Mouse (Mus musculus) lung, postnatal 0 days (tissue): ENCODE data around the gene Cachd1. TPM values are rescaled to one million over a fixed set of nuclear protein-coding genes. Genes with fewer than 3 reads are reported as not detected.

Experiments used
- ATAC-seq: fragments of 200-750 bp; cut with Nextera tagmentation; 2 replicates; pipeline ENCODE4 v1.8.0; 2017; ENCODE audit warnings: moderate library complexity
- DNase-seq: peaks from one replicate; pipeline ENCODE4 v3.0.0-alpha.2; 2016; ENCODE audit warnings: low spot score
- H3K27ac ChIP-seq: fragments of 300-500 bp; sonication (generic); 2 replicates; pipeline ENCODE4 v1.5.1; 2014; ENCODE audit warnings: antibody characterized with exemption, mild to moderate bottlenecking, low read length, mixed read lengths
- H3K27me3 ChIP-seq: fragments of 300-500 bp; sonication (generic); replicated peaks from 2 replicates; pipeline ENCODE4 v1.6.1; 2014; ENCODE audit warnings: low read length, mixed read lengths; ENCODE audit not compliant: insufficient read depth
- H3K36me3 ChIP-seq: fragments of 300-500 bp; sonication (generic); 2 replicates; pipeline ENCODE4 v1.6.1; 2014; ENCODE audit warnings: low read length, mixed read lengths; ENCODE audit not compliant: insufficient read depth
- H3K4me1 ChIP-seq: fragments of 300-500 bp; sonication (generic); 2 replicates; pipeline ENCODE4 v1.6.1; 2014; ENCODE audit warnings: antibody characterized with exemption, low read depth, low read length, mixed read lengths; ENCODE audit not compliant: insufficient read depth
- H3K4me2 ChIP-seq: fragments of 300-500 bp; sonication (generic); replicated peaks from 2 replicates; pipeline ENCODE4 v1.6.1; 2014; ENCODE audit warnings: low read depth, mild to moderate bottlenecking, low read length, moderate library complexity, mixed read lengths
- H3K4me3 ChIP-seq: fragments of 300-500 bp; sonication (generic); 2 replicates; pipeline ENCODE4 v1.5.1; 2014; ENCODE audit warnings: low read depth, low read length
- H3K9ac ChIP-seq: fragments of 300-500 bp; sonication (generic); replicated peaks from 2 replicates; pipeline ENCODE4 v1.6.1; 2014; ENCODE audit warnings: low read depth, mild to moderate bottlenecking
- H3K9me3 ChIP-seq: fragments of 300-500 bp; sonication (generic); 2 replicates; pipeline ENCODE4 v1.6.1; 2016; ENCODE audit warnings: low read length, mixed read lengths
- CTCF ChIP-seq: IDR thresholded peaks from 2 replicates; pipeline ENCODE4 v1.5.1; 2016; ENCODE audit warnings: antibody characterized with exemption, mild to moderate bottlenecking
- EP300 ChIP-seq: IDR thresholded peaks from 2 replicates; pipeline ENCODE4 v1.6.1; 2016; ENCODE audit warnings: antibody characterized with exemption, mild to moderate bottlenecking, control low read depth
- WGBS: fragments of 180-500 bp; shearing (Covaris S2); extraction: QIAGEN DNeasy Blood & Tissue Kit; methylation state at CpG from one replicate; pipeline ENCODE4 v1.1.7; 2014; 5-methylcytosine and 5-hydroxymethylcytosine counted together
- polyA plus RNA-seq: library from polyadenylated mRNA; unstranded; fragments of >200 nt; fragmentation: Nextera tagmentation; extraction: Ambion mirVana; gene quantifications from 2 replicates; pipeline ENCODE4 v1.2.1, GENCODE M21; 2015

Cachd1 gene
- polyA plus RNA-seq, 1 experiment from 2014 or later: 10.3 TPM

- ATAC-seq (no peak), DNase-seq (no peak)
- no peak overlapping the region for H3K4me2 ChIP-seq
- H3K4me1 ChIP-seq: no peaks in the 10 kb centered on the region
- no peaks in the 10 kb centered on the region for H3K9me3 ChIP-seq
- H3K9ac ChIP-seq: no peak overlapping the region
- peaks cover 4% of the 10 kb centered on the region; the same call in 1 of the 2 replicates for H3K36me3 ChIP-seq
- no peak overlapping the region for H3K4me3 ChIP-seq
- H3K27me3 ChIP-seq: no peaks in the 10 kb centered on the region
- TF ChIP-seq EP300: no peak
- no peak for TF ChIP-seq CTCF
- WGBS: 82% methylated on average over 6 of the region's 6 CpGs
- no peak overlapping the region for H3K27ac ChIP-seq
These were observed 224.6 kb downstream of the Cachd1 start for GRCm38 (mm10) chr4:101001073-101001472.

DNA sequence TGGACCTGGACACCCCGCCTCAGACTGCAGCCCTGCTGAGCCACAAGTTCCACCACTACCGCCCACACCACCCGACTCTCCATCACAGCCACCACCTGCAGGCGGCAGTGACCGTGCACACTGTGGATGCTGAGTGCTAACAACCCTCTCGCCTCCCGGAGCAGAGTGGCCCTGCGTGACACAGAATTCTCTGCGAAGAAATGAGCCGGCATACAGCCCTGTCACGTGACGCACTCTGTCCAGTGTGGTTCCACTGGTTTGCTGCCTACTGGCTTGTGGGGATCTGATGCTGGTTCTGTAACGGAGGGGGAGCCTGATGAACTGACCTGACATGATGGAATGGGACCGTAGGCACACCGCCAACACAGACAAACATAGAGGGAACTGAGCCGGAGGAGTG, 226.5 kb downstream of the Cachd1 start:
- H3K9ac ChIP-seq: no peak overlapping the region
- H3K27ac ChIP-seq: no peak overlapping the region
- no peak for TF ChIP-seq CTCF
- no peak for TF ChIP-seq EP300
- H3K27me3 ChIP-seq: no peaks in the 10 kb centered on the region
- H3K4me3 ChIP-seq: no peak overlapping the region
- H3K4me1 ChIP-seq: no peaks in the 10 kb centered on the region
- no peak overlapping the region for H3K4me2 ChIP-seq
- ATAC-seq (no peak), DNase-seq (no peak)
- H3K9me3 ChIP-seq: no peaks in the 10 kb centered on the region
- H3K36me3 ChIP-seq: no peaks in the 10 kb centered on the region; the same call in 1 of the 2 replicates
- 85% methylated on average over 16 of the region's 16 CpGs for WGBS

- Histone ChIP-seq H3K9ac (no peak overlapping the region), H3K27ac (no peak overlapping the region), H3K36me3 (no peaks in the 10 kb centered on the region), H3K4me3 (no peak overlapping the region), H3K9me3 (no peaks in the 10 kb centered on the region), H3K4me2 (no peak overlapping the region), H3K27me3 (no peaks in the 10 kb centered on the region), H3K4me1 (no peaks in the 10 kb centered on the region)
- 84% methylated on average over 5 of the region's 5 CpGs for WGBS
- DNase-seq (no peak), ATAC-seq (no peak)
- no peak for TF ChIP-seq EP300
- TF ChIP-seq CTCF: no peak
These were observed 231.9 kb downstream of the Cachd1 start for GRCm38 (mm10) chr4:101008362-101008769.

GRCm38 (mm10) chr4:101009092-101009491, 232.6 kb downstream of the Cachd1 start:
- H3K4me1 ChIP-seq: no peaks in the 10 kb centered on the region
- no peak for ATAC-seq
- DNase-seq: no peak
- H3K27ac ChIP-seq: no peak overlapping the region
- no peak for TF ChIP-seq EP300
- TF ChIP-seq CTCF: no peak
- no peaks in the 10 kb centered on the region for H3K27me3 ChIP-seq
- no peak overlapping the region for H3K9ac ChIP-seq
- no peaks in the 10 kb centered on the region for H3K9me3 ChIP-seq
- no peak overlapping the region for H3K4me2 ChIP-seq
- no peaks in the 10 kb centered on the region for H3K36me3 ChIP-seq
- 85% methylated on average over 4 of the region's 4 CpGs for WGBS
- no peak overlapping the region for H3K4me3 ChIP-seq

- Histone ChIP-seq H3K4me3 (no peak overlapping the region), H3K4me1 (no peaks in the 10 kb centered on the region), H3K36me3 (no peaks in the 10 kb centered on the region), H3K9me3 (no peaks in the 10 kb centered on the region), H3K27me3 (no peaks in the 10 kb centered on the region), H3K9ac (no peak overlapping the region), H3K27ac (no peak overlapping the region), H3K4me2 (no peak overlapping the region)
- ATAC-seq: no peak
- 81% methylated on average over 4 of the region's 4 CpGs for WGBS
- TF ChIP-seq EP300: no peak
- no peak for TF ChIP-seq CTCF
- DNase-seq: no peak
These were observed 241.3 kb downstream of the Cachd1 start for GRCm38 (mm10) chr4:101017806-101018205.

DNA sequence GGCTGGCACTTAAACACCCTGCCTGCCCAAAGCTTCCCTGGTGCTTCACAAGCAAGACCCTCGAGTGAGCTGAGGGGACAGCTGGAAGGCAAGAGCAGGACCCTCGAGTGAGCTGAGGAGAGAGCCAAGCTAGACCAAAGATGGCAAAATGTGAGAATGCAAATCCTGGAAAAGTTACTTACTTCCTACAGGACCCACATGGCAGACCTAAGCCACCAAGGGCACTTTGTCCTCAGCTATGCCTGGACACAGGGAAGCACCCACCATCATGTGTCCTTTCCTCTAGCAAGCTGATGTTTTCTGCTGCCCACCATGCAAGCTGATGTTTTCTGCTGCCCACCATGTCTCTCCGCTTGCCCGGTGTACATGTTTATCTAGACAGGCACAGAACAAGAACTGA, 244.1 kb downstream of the Cachd1 start, which contains the start of gene Gm10577:
Gene Gm10577, minus strand, starts transcription at position 101 of the 400 bp plus-strand sequence.
- TF ChIP-seq CTCF: no peak
- no peak for TF ChIP-seq EP300
- no peak within 1 kb of the TSS for H3K9ac ChIP-seq
- H3K36me3 ChIP-seq: no peaks in the 10 kb centered on the region
- no peaks in the 10 kb centered on the region for H3K27me3 ChIP-seq
- H3K9me3 ChIP-seq: no peaks in the 10 kb centered on the region
- no peaks in the 10 kb centered on the region for H3K4me1 ChIP-seq
- H3K4me2 ChIP-seq: no peak within 1 kb of the TSS
- no peak for ATAC-seq
- 76% methylated on average over 4 of the region's 4 CpGs for whole genome bisulfite sequencing
- no peak within 1 kb of the TSS for H3K4me3 ChIP-seq
- H3K27ac ChIP-seq: no peak within 1 kb of the TSS
- DNase-seq: no peak

DNA sequence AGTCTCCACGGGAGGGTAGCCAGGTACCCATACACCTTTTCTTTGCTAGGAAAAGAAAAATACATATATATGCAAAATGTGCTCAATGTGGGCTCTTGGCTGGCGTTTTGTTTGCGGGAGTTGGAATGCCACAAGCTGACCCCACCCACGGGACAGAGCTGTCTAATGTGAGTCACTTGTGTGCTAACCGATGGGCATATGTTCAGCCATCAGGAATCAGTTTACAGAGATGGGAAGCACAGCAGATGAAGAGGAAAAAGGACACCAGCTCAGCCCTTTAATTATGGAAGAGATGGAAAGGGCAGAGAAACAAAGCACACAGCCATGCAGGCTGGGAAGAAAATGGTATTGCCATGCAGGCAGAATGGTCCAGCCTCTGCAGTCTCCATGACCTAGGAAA, 250.1 kb downstream of the Cachd1 start:
- 44% methylated on average over 5 of the region's 5 CpGs for WGBS
- Histone ChIP-seq H3K9me3 (no peaks in the 10 kb centered on the region), H3K4me1 (no peaks in the 10 kb centered on the region), H3K27ac (no peak overlapping the region), H3K9ac (no peak overlapping the region), H3K27me3 (no peaks in the 10 kb centered on the region), H3K4me3 (no peak overlapping the region), H3K36me3 (no peaks in the 10 kb centered on the region), H3K4me2 (no peak overlapping the region)
- no peak for TF ChIP-seq CTCF
- no peak for TF ChIP-seq EP300
- DNase-seq: no peak
- ATAC-seq: no peak
